Mouse (Mus musculus) spleen, postnatal 0 days (tissue): ENCODE measurements around the gene Ptx4. TPM values are rescaled to one million over a fixed set of nuclear protein-coding genes. Genes with fewer than 3 reads are reported as not detected.

Experiments used
- polyA plus RNA-seq: library from polyadenylated mRNA; unstranded; fragments of >200 nt; fragmentation: Nextera tagmentation; extraction: Ambion mirVana; gene quantifications from 2 replicates; pipeline ENCODE4 v1.2.1, GENCODE M21; 2015

Ptx4 gene
- not detected in 2 replicates for polyA plus RNA-seq

DNA sequence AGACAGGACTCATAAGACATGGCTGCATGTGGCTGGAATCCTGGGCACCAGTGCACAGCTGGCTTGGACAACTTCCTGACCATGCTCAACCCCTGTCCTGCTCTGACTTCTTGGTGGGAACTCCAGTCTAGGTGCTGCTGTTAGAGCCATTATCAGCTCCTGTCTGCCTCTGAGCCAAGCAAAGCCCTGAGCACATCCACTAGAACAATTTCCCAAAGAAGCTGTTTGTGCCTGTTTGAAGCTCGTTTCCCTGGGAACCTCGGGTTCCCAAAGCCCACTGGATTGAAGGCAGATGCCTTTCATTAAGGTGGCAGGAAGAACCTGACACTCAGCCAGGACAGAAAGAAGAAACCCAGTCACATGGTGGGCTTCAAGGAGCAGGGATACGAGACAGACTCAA lies at the start of gene Ptx4:
Gene Ptx4, plus strand, starts transcription at position 355 of the 400 bp plus-strand sequence.

DNA sequence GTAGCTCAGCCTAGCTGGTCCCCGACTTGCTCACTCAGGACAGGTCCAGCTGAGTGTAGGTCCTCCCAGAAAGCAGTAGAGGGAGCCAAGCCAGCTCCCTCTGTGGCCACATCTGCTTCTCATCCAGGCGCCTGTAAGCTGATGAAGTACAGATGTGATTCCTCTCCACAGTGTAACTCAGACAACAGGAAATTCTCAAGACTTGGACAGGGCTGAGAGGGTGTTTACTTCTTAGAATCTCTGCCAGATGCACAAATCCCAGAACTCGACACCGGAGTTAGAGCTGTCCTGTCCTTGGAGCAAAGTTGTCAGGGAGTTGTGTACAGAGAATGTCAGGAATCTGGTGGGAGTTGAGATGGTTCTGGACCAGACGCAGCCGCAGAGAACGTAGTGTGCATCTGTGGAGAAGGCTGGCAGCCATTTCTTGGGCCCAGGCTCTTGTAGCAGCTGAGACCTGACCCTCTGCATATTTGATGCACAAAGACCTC lies 37.1 kb upstream of the Ptx4 start, which contains the start of gene Tmem204:
Gene Tmem204, minus strand, starts transcription at position 148 of the 488 bp plus-strand sequence.

DNA sequence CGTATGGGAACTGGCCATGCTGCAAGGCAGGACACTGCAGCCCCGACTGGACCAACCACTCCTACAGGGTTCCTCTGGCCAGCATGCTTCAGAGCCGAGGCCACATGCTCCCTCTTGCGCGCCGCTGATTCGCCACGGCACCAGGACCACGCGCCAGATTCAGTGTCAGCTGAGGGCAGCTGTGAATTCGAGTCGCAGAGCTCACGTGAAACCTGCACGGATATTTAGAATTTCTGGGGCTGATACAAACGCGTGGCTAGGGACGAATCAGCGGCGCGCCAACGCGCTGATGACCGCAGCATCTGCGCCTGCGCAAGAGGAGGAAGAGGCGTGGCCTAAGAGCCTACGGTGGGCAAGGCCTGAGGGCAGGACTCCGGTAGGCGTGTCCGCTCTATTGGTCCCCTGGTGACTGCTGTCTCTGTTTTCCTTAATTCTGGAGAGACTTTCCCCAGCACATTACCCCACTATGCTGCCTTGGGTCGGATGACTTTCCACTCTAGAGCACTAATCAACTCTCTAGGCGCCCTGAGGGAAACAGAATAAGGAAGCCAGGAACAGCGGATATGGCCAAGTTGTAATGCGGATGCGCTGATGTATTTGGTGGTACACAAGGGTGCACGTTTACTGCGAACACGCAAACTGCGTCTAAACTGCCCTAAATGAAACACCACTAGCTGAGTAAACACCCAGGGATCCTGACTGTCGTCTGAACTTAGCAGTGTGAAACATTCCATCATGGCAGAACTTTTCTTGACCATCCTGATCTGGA lies 4.7 kb upstream of the Ptx4 start, which contains the start of gene Telo2:
Gene Telo2, minus strand, starts transcription at position 304 of the 769 bp plus-strand sequence.

DNA sequence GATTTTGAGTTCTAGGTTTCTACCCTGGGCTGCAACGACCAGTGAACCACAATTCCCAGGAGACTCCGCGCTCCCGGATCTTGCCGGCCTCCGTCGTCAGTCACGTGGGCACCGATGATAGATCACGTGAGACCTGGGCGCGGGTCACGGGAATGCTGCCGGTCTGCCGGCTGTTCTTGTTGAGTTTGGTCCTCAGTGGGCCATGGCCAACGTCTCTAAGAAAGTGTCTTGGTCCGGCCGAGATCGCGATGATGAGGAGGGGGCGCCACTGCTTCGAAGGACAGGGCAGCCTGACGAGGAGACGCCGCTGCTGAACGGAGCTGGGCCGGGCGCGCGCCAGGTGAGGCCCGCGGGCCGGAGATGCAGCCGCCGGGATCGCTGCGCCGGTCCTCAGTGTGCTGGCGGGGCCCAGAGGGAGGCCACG lies 12.7 kb downstream of the Ptx4 start, which contains the start of gene Clcn7:
Gene Clcn7, plus strand, starts transcription at position 117 of the 424 bp plus-strand sequence.

DNA sequence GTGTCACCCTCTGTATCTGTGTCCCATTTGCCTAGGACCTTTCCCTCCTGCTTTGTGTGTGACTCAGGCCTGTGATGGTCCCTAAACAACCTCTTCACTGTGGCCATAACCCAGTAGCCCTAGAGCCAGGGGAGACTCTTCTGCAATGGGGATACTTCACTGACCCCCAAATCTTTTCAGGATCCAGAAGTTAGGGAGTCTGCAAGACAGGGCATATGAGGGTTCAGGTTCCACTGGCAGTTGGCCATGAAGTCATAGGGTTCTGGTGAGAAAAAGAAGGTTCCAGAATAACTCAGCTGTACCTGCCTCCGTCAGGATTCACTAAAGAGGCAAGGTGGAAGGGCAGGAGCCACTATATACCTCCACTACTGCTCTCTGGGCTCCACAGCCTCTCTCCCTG lies 41.6 kb downstream of the Ptx4 start, which contains the start of gene Ccdc154:
Gene Ccdc154, plus strand, starts transcription at position 301 of the 400 bp plus-strand sequence.

Other genes starting within 250 kb of the Ptx4 start
- gene Nubp2, start 234.4 kb upstream of the Ptx4 start, polyA plus RNA-seq: 73.8 and 78.0 TPM in 2 replicates
- gene Spsb3, start 234.1 kb upstream of the Ptx4 start, polyA plus RNA-seq: 51.9 and 55.4 TPM in 2 replicates
- 11.8 and 12.7 TPM in 2 replicates for gene Eme2, start 225.7 kb upstream of the Ptx4 start, polyA plus RNA-seq
- 71.0 and 73.0 TPM in 2 replicates for gene Mrps34, start 225.6 kb upstream of the Ptx4 start, polyA plus RNA-seq
- gene Nme3, start 224.3 kb upstream of the Ptx4 start, polyA plus RNA-seq: 66.5 and 77.6 TPM in 2 replicates
- gene Mapk8ip3, start 183.8 kb upstream of the Ptx4 start, polyA plus RNA-seq: 12.6 and 13.3 TPM in 2 replicates
- gene Jpt2, start 160.1 kb upstream of the Ptx4 start, polyA plus RNA-seq: 45.9 and 49.2 TPM in 2 replicates
- gene Cramp1l, start 105.0 kb upstream of the Ptx4 start, polyA plus RNA-seq: 5.2 and 5.9 TPM in 2 replicates
- 80.5 and 98.2 TPM in 2 replicates for gene Ift140, start 104.7 kb upstream of the Ptx4 start, polyA plus RNA-seq
- 24.2 and 26.6 TPM in 2 replicates for gene Tmem204, start 37.2 kb upstream of the Ptx4 start, polyA plus RNA-seq
- gene Telo2, start 4.8 kb upstream of the Ptx4 start, polyA plus RNA-seq: 18.4 and 24.4 TPM in 2 replicates
- gene Clcn7, start 12.6 kb downstream of the Ptx4 start, polyA plus RNA-seq: 10.8 and 11.8 TPM in 2 replicates
- 0.05 TPM in 1 of 2 replicates, not detected in the other for gene Ccdc154, start 41.7 kb downstream of the Ptx4 start, polyA plus RNA-seq
- not detected in 2 replicates for gene Gm38655, start 54.7 kb downstream of the Ptx4 start, polyA plus RNA-seq
- 21.3 and 22.5 TPM in 2 replicates for gene BC003965, start 63.8 kb downstream of the Ptx4 start, polyA plus RNA-seq
- gene Unkl, start 67.6 kb downstream of the Ptx4 start, polyA plus RNA-seq: 5.4 and 5.9 TPM in 2 replicates
- 26.0 and 28.1 TPM in 2 replicates for gene Gnptg, start 119.4 kb downstream of the Ptx4 start, polyA plus RNA-seq
- gene Tsr3, start 119.4 kb downstream of the Ptx4 start, polyA plus RNA-seq: 25.2 and 27.2 TPM in 2 replicates
- 1.3 and 2.4 TPM in 2 replicates for gene Baiap3, start 135.6 kb downstream of the Ptx4 start, polyA plus RNA-seq
- 345 and 350 TPM in 2 replicates for gene Ube2i, start 153.9 kb downstream of the Ptx4 start, polyA plus RNA-seq
- gene Prss34, start 177.6 kb downstream of the Ptx4 start, polyA plus RNA-seq: 19.5 and 34.4 TPM in 2 replicates
- gene Prss28, start 187.9 kb downstream of the Ptx4 start, polyA plus RNA-seq: 0.32 TPM in 1 of 2 replicates, not detected in the other
- not detected in 2 replicates for gene Prss29, start 197.9 kb downstream of the Ptx4 start, polyA plus RNA-seq
- gene Tpsab1, start 224.8 kb downstream of the Ptx4 start, polyA plus RNA-seq: 11.6 and 23.7 TPM in 2 replicates
- gene Tpsb2, start 245.5 kb downstream of the Ptx4 start, polyA plus RNA-seq: 360 and 832 TPM in 2 replicates
- 1.3 and 3.0 TPM in 2 replicates for gene Tpsg1, start 248.5 kb downstream of the Ptx4 start, polyA plus RNA-seq